Mouse (Mus musculus): ENCODE results near the gene Auh. TPM values are rescaled to one million over a fixed set of nuclear protein-coding genes. Genes with fewer than 3 reads are reported as not detected.
A peak's percentile ranks its signal among the peaks of the same experiment; 100 is the strongest.

Auh gene
- polyA plus RNA-seq, 1 experiment from 2014 or later = 33.7 TPM

DNA sequence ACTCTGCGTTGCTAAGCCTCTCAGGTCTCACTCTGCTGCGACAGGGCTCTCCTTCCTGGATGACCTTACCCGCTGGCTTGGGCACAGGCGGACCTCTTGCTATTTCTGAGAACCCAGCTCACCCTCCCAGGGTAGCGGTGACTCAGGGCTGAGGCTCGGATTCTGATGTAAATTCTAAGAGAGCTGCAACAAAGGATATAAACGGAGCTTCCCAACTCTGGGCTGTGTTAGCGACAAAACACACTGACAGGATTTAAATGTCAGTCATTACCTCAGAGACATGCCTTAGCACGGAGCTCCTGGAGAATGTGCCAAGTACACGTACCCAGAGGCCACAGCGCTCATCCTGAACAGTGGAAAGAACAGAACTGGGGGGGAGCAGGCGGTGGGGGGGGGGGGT is 49.6 kb downstream of the Auh start:
- H3K9me3 ChIP-seq (ENCODE audit: control insufficient read depth, low read length) = no peaks in the 10 kb centered on the region
- no peak overlapping the region for H3K4me2 ChIP-seq (ENCODE audit: low read depth, low read length, severe bottlenecking)
- no peak overlapping the region for H3K9ac ChIP-seq (ENCODE audit: low read length)
- H3K27ac ChIP-seq (ENCODE audit: low read depth, low read length) = no peak overlapping the region
- no peak overlapping the region for H3K4me3 ChIP-seq (ENCODE audit: low read depth, low read length)
- DNase-seq (ENCODE audit: low spot score) (no peak), ATAC-seq (replicated peaks; ENCODE audit: low FRiP score) (no peak)
- no peaks in the 10 kb centered on the region for H3K36me3 ChIP-seq (ENCODE audit: control insufficient read depth, insufficient read depth, low read length)
- no peaks in the 10 kb centered on the region for H3K27me3 ChIP-seq (ENCODE audit: control insufficient read depth, insufficient read depth, low read length)
- no peaks in the 10 kb centered on the region for H3K4me1 ChIP-seq (replicated peaks; ENCODE audit: control insufficient read depth, insufficient read depth, low read length)
- WGBS = 39% methylated on average over 12 of the region's 12 CpGs

DNA sequence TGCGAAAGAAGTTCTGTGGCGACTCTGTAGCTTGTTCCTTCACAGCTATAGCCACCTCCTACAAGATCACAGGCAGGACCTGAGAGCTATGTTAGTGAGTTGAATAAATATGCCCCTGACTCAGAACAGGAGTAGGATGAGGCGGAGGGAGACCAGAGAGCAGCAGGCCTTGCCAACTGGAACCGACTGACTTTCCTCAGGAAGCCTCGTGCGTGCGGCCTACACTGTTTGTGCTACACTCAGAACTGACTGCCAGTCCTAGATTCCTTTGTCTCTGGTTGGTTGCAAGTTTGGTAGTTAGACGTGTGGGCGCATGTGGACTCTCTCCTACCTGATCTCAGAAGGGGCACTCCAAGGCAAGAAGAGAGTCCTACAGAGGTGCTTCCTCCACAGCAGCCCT is 50.2 kb downstream of the Auh start:
- H3K9ac ChIP-seq (ENCODE audit: low read length) = no peak overlapping the region
- no peak for ATAC-seq (replicated peaks; ENCODE audit: low FRiP score)
- H3K27me3 ChIP-seq (ENCODE audit: control insufficient read depth, insufficient read depth, low read length) = no peaks in the 10 kb centered on the region
- no peak overlapping the region for H3K27ac ChIP-seq (ENCODE audit: low read depth, low read length)
- H3K36me3 ChIP-seq (ENCODE audit: control insufficient read depth, insufficient read depth, low read length) = no peaks in the 10 kb centered on the region
- H3K4me3 ChIP-seq (ENCODE audit: low read depth, low read length) = no peak overlapping the region
- no peaks in the 10 kb centered on the region for H3K9me3 ChIP-seq (ENCODE audit: control insufficient read depth, low read length)
- no peak overlapping the region for H3K4me2 ChIP-seq (ENCODE audit: low read depth, low read length, severe bottlenecking)
- H3K4me1 ChIP-seq (replicated peaks; ENCODE audit: control insufficient read depth, insufficient read depth, low read length) = no peaks in the 10 kb centered on the region
- 79% methylated on average over 9 of the region's 9 CpGs for whole genome bisulfite sequencing
- no peak for DNase-seq (ENCODE audit: low spot score)

GRCm38 (mm10) chr13:52878823-52879222 is 50.7 kb downstream of the Auh start:
- WGBS = 60% methylated on average over 7 of the region's 7 CpGs
- no peak overlapping the region for H3K9ac ChIP-seq (ENCODE audit: low read length)
- H3K4me2 ChIP-seq (ENCODE audit: low read depth, low read length, severe bottlenecking) = no peak overlapping the region
- H3K4me3 ChIP-seq (ENCODE audit: low read depth, low read length) = no peak overlapping the region
- H3K9me3 ChIP-seq (ENCODE audit: control insufficient read depth, low read length) = no peaks in the 10 kb centered on the region
- DNase-seq (ENCODE audit: low spot score) = no peak
- no peaks in the 10 kb centered on the region for H3K36me3 ChIP-seq (ENCODE audit: control insufficient read depth, insufficient read depth, low read length)
- no peak for ATAC-seq (replicated peaks; ENCODE audit: low FRiP score)
- no peaks in the 10 kb centered on the region for H3K4me1 ChIP-seq (replicated peaks; ENCODE audit: control insufficient read depth, insufficient read depth, low read length)
- no peak overlapping the region for H3K27ac ChIP-seq (ENCODE audit: low read depth, low read length)
- no peaks in the 10 kb centered on the region for H3K27me3 ChIP-seq (ENCODE audit: control insufficient read depth, insufficient read depth, low read length)

DNA sequence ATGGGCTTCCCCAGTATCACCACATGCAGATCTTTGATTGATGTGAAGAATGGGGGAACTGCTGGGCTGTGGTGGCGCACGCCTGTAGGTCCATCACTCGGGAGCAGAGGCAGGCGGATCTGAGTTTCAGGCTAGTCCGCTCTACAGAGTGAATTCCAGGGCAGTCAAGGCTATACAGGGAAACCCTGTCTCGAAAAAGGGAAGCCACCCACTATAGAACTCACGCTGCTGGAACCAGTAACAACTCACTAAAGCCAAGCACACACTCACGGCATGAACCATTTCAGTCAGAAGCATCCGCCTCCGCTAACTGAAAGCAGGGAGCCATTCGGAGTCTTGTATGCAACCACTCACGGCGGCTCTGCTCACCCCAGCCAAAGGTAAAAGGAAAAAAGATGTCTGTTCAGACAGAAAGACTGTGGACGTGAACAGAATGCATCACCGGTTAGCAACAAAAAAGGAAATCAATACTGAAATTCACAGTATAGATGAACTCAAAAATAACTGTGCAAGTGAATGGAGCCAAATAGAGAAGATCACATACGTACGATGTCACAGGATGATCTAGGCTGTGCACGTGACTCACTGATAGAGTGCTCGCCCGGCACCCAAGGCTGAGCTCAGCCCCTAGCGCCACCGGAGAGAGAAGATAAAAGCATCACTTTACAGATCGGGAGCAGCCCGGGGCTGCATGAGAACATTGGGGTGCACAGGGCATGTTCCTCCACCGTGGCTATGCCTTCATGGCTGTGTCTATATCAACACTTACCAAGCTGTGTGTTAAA is 53.7 kb downstream of the Auh start:
- 83% methylated on average over 25 of the region's 25 CpGs for WGBS
- DNase-seq (ENCODE audit: low spot score) = no peak

DNA sequence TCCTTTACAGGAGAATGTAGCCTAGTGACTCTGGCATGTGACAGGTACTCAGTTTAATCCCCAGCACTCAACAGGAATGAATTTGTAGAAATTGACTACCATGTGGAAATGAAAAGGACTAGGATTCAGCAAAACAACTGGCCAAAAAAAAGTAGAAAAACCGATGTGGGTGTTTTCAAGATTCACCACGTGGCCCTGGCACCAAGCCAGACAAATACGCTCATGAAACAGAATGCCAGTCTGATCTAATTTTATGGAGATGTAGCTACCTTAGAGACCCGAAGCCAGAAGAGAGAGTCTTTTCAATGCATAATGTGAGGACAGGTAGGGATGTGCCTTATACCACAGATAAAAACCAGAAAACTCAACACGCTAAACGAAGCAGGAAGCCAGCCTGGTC is 54.4 kb downstream of the Auh start:
- Histone ChIP-seq H3K27ac (ENCODE audit: low read depth, low read length) (no peak overlapping the region), H3K9ac (ENCODE audit: low read length) (no peak overlapping the region), H3K9me3 (ENCODE audit: control insufficient read depth, low read length) (no peaks in the 10 kb centered on the region), H3K27me3 (ENCODE audit: control insufficient read depth, insufficient read depth, low read length) (no peaks in the 10 kb centered on the region), H3K4me1 (replicated peaks; ENCODE audit: control insufficient read depth, insufficient read depth, low read length) (no peaks in the 10 kb centered on the region), H3K4me2 (ENCODE audit: low read depth, low read length, severe bottlenecking) (no peak overlapping the region), H3K36me3 (ENCODE audit: control insufficient read depth, insufficient read depth, low read length) (no peaks in the 10 kb centered on the region), H3K4me3 (ENCODE audit: low read depth, low read length) (no peak overlapping the region)
- DNase-seq (ENCODE audit: low spot score) (no peak), ATAC-seq (replicated peaks; ENCODE audit: low FRiP score) (no peak)
- WGBS = 91% methylated on average over 6 of the region's 6 CpGs

More for the DNA sequence above, 53.7 kb downstream of the Auh start:
- no peak overlapping the region for H3K4me3 ChIP-seq (ENCODE audit: low read depth, low read length)
- H3K27me3 ChIP-seq (ENCODE audit: control insufficient read depth, insufficient read depth, low read length) = no peaks in the 10 kb centered on the region
- no peaks in the 10 kb centered on the region for H3K4me1 ChIP-seq (replicated peaks; ENCODE audit: control insufficient read depth, insufficient read depth, low read length)
- no peaks in the 10 kb centered on the region for H3K9me3 ChIP-seq (ENCODE audit: control insufficient read depth, low read length)
- no peaks in the 10 kb centered on the region for H3K36me3 ChIP-seq (ENCODE audit: control insufficient read depth, insufficient read depth, low read length)
- no peak overlapping the region for H3K9ac ChIP-seq (ENCODE audit: low read length)
- no peak overlapping the region for H3K27ac ChIP-seq (ENCODE audit: low read depth, low read length)
- no peak for ATAC-seq (replicated peaks; ENCODE audit: low FRiP score)
- no peak overlapping the region for H3K4me2 ChIP-seq (ENCODE audit: low read depth, low read length, severe bottlenecking)

- no peaks in the 10 kb centered on the region for H3K4me1 ChIP-seq (replicated peaks; ENCODE audit: control insufficient read depth, insufficient read depth, low read length)
- WGBS = 91% methylated on average over 6 of the region's 6 CpGs
- no peak overlapping the region for H3K9ac ChIP-seq (ENCODE audit: low read length)
- no peaks in the 10 kb centered on the region for H3K27me3 ChIP-seq (ENCODE audit: control insufficient read depth, insufficient read depth, low read length)
- H3K36me3 ChIP-seq (ENCODE audit: control insufficient read depth, insufficient read depth, low read length) = no peaks in the 10 kb centered on the region
- no peak for DNase-seq (ENCODE audit: low spot score)
- H3K4me3 ChIP-seq (ENCODE audit: low read depth, low read length) = no peak overlapping the region
- H3K4me2 ChIP-seq (ENCODE audit: low read depth, low read length, severe bottlenecking) = no peak overlapping the region
- H3K27ac ChIP-seq (ENCODE audit: low read depth, low read length) = no peak overlapping the region
- no peaks in the 10 kb centered on the region for H3K9me3 ChIP-seq (ENCODE audit: control insufficient read depth, low read length)
- ATAC-seq (replicated peaks; ENCODE audit: low FRiP score) = no peak
Observed at GRCm38 (mm10) chr13:52874338-52874737, 55.1 kb downstream of the Auh start.

- no peaks in the 10 kb centered on the region for H3K27me3 ChIP-seq (ENCODE audit: control insufficient read depth, insufficient read depth, low read length)
- H3K36me3 ChIP-seq (ENCODE audit: control insufficient read depth, insufficient read depth, low read length) = no peaks in the 10 kb centered on the region
- 91% methylated on average over 11 of the region's 11 CpGs for WGBS
- no peak overlapping the region for H3K27ac ChIP-seq (ENCODE audit: low read depth, low read length)
- no peak overlapping the region for H3K9ac ChIP-seq (ENCODE audit: low read length)
- no peaks in the 10 kb centered on the region for H3K4me1 ChIP-seq (replicated peaks; ENCODE audit: control insufficient read depth, insufficient read depth, low read length)
- no peak overlapping the region for H3K4me2 ChIP-seq (ENCODE audit: low read depth, low read length, severe bottlenecking)
- no peak overlapping the region for H3K4me3 ChIP-seq (ENCODE audit: low read depth, low read length)
- ATAC-seq (replicated peaks; ENCODE audit: low FRiP score) (no peak), DNase-seq (ENCODE audit: low spot score) (no peak)
- no peaks in the 10 kb centered on the region for H3K9me3 ChIP-seq (ENCODE audit: control insufficient read depth, low read length)
Observed at GRCm38 (mm10) chr13:52873923-52874322, 55.6 kb downstream of the Auh start.

- Histone ChIP-seq H3K9me3 (ENCODE audit: control insufficient read depth, low read length) (no peaks in the 10 kb centered on the region), H3K27ac (ENCODE audit: low read depth, low read length) (peak overlapping the region; percentile 42), H3K4me3 (ENCODE audit: low read depth, low read length) (no peak overlapping the region), H3K4me1 (replicated peaks; ENCODE audit: control insufficient read depth, insufficient read depth, low read length) (no peaks in the 10 kb centered on the region), H3K9ac (ENCODE audit: low read length) (no peak overlapping the region), H3K4me2 (ENCODE audit: low read depth, low read length, severe bottlenecking) (no peak overlapping the region), H3K27me3 (ENCODE audit: control insufficient read depth, insufficient read depth, low read length) (no peaks in the 10 kb centered on the region), H3K36me3 (ENCODE audit: control insufficient read depth, insufficient read depth, low read length) (no peaks in the 10 kb centered on the region; the same call in 1 of the 2 replicates)
- WGBS = 66% methylated on average over 15 of the region's 15 CpGs
- no peak for ATAC-seq (replicated peaks; ENCODE audit: low FRiP score)
- DNase-seq (ENCODE audit: low spot score) = no peak
Observed at GRCm38 (mm10) chr13:52866005-52866792, 63.3 kb downstream of the Auh start.

Measured in forebrain, embryonic 11.5 days (tissue).